Mouse (Mus musculus) megakaryocyte, embryonic 14.5 days (primary cell): ENCODE data around the gene Slc39a11.

Experiments used
- FLI1 ChIP-seq: IDR thresholded peaks from 2 replicates; pipeline ENCODE4 v1.6.1; 2012; ENCODE audit warnings: low read length, inconsistent platforms, mixed read lengths
- GATA1 ChIP-seq: IDR thresholded peaks from 3 replicates; pipeline ENCODE4 v1.6.1; 2012; ENCODE audit warnings: mixed read lengths, low read length, inconsistent platforms, borderline replicate concordance

- TF ChIP-seq GATA1, result no peak
- TF ChIP-seq FLI1, result no peak
Observed at GRCm38 (mm10) chr11:113652516-113652915, 2.6 kb upstream of the Slc39a11 start.
